Mouse (Mus musculus) left cerebral cortex, adult 9 months (tissue): Measurements from ENCODE around the gene Gm17334.
A peak's percentile ranks its signal among the peaks of the same experiment; 100 is the strongest.
"Not testable (repeated sequence)": the region's sequence is repeated elsewhere in the genome, so short reads cannot be mapped to it uniquely, and the experiment has no call there.

Experiments used
- DNase-seq, 2 experiments: peaks; one replicate each; pipeline ENCODE4 v3.0.0; 2022; ENCODE audit warnings: low spot score in 2 of 2

Gene Gm17334

GRCm38 (mm10) chr11:53771001-53771744 is 1.8 kb downstream of the Gm17334 start:
- DNase-seq: no peak

DNA sequence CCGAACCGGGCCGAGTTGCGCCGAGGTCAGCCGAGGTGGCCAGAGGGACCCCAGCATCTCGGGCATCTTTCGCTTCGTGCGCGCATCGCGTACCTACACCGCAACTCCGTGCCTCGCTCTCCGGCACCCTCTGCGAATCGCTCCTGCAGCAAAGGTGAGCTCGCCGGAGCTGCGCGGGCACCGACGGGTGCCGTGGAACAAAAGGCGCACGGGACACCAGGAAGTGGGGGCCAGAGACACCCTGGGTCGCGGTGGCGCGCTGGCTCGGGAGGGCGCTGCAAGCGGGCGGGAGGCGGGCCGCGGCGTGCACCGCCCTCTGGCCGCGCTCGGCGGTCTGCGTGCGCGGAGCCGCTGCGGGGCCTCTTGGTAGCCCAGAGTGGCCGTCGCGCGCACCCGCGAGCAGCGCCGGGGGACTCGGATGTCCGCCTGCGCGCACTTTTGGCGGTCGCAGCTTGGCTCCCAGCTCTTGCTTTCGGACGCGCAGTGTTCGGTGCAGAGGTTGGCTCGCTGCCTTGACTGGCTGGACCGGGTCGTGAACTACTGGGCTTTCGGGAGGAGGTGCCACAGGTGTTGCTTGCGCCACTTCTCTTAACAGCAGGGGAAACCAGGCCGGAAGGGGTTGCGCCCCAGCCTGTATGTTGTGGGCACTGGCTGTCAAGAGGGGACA is 2.7 kb downstream of the Gm17334 start:
- DNase-seq: peak in 1 of 2 experiments; percentile 47

GRCm38 (mm10) chr11:53769760-53770124 is 3.2 kb downstream of the Gm17334 start, which contains the start of gene Irf1:
Gene Irf1 (plus strand): TSS chr11:53770014.
- DNase-seq: peak; percentile 54 to 88

- no peak for DNase-seq
Measured at GRCm38 (mm10) chr11:53769185-53769576, 3.8 kb downstream of the Gm17334 start.

DNA sequence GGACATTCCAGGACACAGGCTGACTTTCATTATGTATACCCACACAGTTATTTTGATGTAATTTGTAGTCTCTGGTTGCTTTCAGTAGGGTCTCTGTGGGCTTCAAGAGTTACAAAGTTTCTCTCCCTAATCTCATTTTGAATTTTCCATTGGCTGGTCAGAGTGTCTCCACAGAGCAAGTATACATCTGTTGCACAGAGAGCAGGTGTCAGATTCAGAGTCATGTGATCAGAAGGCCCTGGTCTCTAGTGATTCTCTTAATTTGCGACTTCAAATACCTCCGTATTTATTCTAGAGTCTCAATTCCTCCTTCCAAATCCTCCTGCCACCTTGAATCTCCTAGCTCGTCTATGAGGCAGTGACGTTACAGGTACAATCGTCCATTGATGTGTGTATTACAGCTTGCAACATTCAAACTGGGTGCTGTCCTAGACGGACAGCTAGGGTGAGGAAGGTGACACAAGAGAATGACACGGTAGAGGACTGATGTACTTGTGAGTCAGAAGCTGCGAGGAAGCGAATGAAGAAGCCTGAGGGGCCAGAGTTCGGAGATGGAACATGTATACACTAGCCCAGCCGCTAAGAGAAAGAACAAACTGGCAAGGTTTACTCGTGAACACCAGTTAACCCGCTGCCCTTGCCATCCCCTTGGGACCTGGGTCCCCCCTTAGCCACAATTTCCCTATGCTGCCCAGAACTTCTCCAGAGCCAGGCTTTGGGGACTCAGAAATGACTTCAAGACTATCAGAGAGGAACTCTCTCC is 4.4 kb downstream of the Gm17334 start:
- no peak for DNase-seq

- no peak for DNase-seq
Measured at GRCm38 (mm10) chr11:53764581-53764980, 8.4 kb downstream of the Gm17334 start.

DNA sequence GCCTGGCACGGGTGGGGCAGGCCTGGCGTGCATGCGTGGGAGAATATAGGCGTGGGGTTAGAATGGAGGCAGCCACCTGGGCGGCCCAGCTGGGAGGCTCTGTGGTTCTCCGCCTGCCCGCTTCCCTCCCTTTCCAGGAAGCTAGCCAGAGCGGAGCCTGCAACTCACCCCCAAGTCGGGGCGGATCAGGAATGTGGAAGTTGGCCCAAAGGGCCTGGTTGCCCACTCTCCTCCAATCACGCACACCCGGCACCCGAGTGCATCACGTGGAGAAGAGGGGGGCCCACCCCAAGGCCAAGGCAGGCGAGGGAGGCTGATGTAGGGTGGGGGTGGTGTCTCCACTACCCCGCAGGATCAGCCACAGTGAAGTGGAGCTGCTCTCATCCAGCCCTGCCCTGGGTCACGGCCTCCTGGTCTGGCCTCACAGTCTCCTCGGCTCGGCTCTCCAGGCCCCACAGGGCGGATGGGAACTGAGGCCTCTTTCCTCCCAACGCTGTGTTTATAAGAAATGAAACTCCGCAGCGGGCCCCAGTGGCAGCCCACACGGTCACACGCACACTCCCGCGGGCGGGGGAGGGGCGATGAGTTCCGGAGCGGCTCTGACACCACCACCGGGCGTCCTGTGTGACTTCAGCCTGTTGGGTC is 9.4 kb downstream of the Gm17334 start:
- peak; percentile 45 to 77 for DNase-seq

- peak in 1 of 2 experiments; percentile 39 for DNase-seq
Measured at GRCm38 (mm10) chr11:53762827-53763495, 10.0 kb downstream of the Gm17334 start.

- DNase-seq: no peak
Measured at GRCm38 (mm10) chr11:53762426-53762825, 10.6 kb downstream of the Gm17334 start.

DNA sequence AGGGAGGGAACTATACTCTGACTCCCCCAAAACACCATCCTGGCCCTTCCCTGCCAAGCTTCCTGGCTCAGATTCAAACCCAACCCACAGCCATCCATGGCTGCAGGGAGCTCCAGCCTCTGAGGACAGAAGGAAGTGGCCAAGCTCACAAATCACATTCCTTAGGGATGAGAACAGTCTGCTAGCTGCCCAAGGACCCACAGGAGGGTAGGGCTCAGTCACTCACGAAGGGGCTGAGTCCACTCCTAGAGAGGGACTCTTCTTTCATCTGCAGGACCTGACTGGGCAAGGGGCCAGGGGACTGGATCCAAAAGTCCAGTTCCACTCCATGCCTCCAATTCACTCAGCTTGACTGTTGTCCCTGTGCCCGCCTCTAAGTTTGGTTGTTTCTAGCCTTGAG is 11.2 kb downstream of the Gm17334 start:
- no peak for DNase-seq

GRCm38 (mm10) chr11:53761284-53761683 is 11.7 kb downstream of the Gm17334 start:
- DNase-seq: no peak

DNA sequence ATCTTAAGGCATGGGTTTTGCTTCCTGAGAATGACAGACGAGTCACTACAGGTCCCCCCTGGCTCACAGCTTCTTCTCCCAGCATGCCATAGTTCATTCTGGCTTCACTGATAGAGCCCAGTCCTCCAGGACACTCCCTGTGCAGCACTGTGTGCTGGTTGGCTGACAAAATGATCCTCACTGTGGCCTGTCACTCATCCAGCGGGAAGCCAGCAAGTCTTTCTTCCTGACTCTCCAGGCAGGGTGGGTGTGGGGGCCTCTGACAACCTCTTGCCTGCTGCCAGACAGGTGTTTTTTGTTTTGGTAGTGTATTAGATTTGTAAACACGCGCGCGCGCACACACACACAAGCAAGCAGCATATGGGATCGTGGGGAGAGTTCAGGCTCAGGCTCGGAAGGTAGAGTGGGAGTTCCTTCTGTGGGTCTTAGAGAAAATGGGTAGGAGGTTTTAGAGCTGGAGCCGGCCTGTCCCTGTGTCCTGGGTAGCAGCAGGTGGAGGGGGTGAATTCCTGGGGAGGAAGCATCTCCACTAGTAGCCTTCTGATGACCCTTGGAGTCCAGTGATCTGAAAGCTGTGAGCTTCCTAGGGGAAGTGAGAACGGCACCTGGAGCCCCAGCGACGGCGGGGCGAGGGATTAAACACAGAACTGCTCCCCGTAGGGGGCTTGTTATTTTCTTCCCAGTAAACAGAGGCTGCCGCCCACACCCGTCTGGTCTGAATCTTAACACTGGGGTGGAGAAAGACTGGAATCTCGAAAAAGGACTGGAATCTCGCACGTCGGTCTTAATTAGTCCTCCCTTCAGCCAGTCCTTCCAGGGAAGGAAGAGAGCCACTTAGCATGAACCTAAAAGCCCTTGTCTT is 13.2 kb downstream of the Gm17334 start:
- no peak for DNase-seq

DNA sequence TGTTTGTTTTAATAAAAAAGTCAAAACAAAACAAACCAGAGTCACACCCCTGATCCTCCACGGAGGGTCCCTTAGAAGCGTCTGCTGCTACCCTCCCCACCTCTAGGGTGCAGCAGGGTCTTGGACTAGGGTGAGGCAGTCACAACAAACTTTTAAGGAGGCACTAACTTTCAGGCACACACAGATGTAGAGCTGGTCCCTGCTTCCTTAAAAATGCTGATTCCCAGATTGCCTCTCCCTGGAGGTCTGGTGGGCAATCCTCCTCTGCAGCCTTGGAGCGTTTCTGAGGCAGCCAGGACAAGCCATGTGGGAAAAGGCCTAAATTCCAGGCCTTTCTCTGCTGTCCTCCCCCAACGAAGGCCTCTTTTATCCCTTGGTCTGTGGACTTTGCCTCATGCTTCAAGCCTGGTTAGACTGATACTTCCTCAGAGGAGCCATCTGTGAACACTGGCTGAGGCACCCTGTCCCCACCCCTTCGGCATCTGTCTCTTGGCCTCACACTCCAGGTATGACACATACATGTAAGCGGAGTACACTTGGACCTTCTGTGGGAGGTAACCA is 14.1 kb downstream of the Gm17334 start:
- DNase-seq: no peak

- not testable (repeated sequence) for DNase-seq
Measured at GRCm38 (mm10) chr11:53758033-53758432, 15.0 kb downstream of the Gm17334 start.

GRCm38 (mm10) chr11:53757612-53758011 is 15.4 kb downstream of the Gm17334 start:
- no peak for DNase-seq

- no peak for DNase-seq
Measured at GRCm38 (mm10) chr11:53755011-53755595, 17.9 kb downstream of the Gm17334 start.

- no peak for DNase-seq
Measured at GRCm38 (mm10) chr11:53749716-53750352, 23.2 kb downstream of the Gm17334 start.

GRCm38 (mm10) chr11:53749306-53749705 is 23.7 kb downstream of the Gm17334 start:
- DNase-seq: no peak

DNA sequence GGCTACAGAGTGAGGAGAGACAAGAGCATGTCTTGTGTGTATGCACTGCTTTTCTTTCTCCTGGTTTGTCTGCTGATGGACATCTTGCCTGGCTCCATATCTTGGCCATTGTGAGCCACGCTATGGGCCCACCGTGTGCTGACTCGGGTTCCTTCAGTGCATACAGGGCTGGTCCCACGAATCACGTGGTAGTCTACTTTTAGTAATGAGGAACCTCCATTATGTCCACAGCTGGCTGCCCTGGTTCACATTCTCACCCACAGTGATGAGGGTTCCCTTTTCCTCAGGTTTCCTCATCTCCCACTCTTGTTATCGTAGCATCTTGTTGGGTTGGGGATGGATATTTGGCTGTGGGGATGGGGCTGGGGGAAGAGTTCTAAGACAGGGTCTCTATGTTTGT is 24.4 kb downstream of the Gm17334 start:
- no peak for DNase-seq
